Mouse (Mus musculus): Measurements from ENCODE around the gene Cacna2d4.

Gene Cacna2d4

GRCm38 (mm10) chr6:119307867-119308413 lies 71.6 kb downstream of the Cacna2d4 start:
- DNase-seq (ENCODE audit: extremely low read depth, low read depth, low spot score), result no peak

- DNase-seq (ENCODE audit: extremely low read depth, low read depth, low spot score), result no peak
These were observed 73.8 kb downstream of the Cacna2d4 start for GRCm38 (mm10) chr6:119310176-119310575.

GRCm38 (mm10) chr6:119312381-119312780 lies 76.1 kb downstream of the Cacna2d4 start:
- DNase-seq (ENCODE audit: extremely low read depth, low read depth, low spot score), result no peak

- no peak for DNase-seq (ENCODE audit: extremely low read depth, low read depth, low spot score)
These were observed 76.8 kb downstream of the Cacna2d4 start for GRCm38 (mm10) chr6:119313096-119313495.

GRCm38 (mm10) chr6:119313588-119314375 lies 77.5 kb downstream of the Cacna2d4 start:
- no peak for DNase-seq (ENCODE audit: extremely low read depth, low read depth, low spot score)

- DNase-seq (ENCODE audit: extremely low read depth, low read depth, low spot score), result no peak
These were observed 78.6 kb downstream of the Cacna2d4 start for GRCm38 (mm10) chr6:119314751-119315476.

- DNase-seq (ENCODE audit: extremely low read depth, low read depth, low spot score), result no peak
These were observed 82.4 kb downstream of the Cacna2d4 start for GRCm38 (mm10) chr6:119318732-119319131.

- DNase-seq (ENCODE audit: extremely low read depth, low read depth, low spot score), result no peak
These were observed 83.0 kb downstream of the Cacna2d4 start for GRCm38 (mm10) chr6:119319358-119319757.

GRCm38 (mm10) chr6:119320481-119320880 lies 84.2 kb downstream of the Cacna2d4 start:
- DNase-seq (ENCODE audit: extremely low read depth, low read depth, low spot score), result no peak

GRCm38 (mm10) chr6:119321752-119322151 lies 85.4 kb downstream of the Cacna2d4 start:
- DNase-seq (ENCODE audit: extremely low read depth, low read depth, low spot score), result no peak

GRCm38 (mm10) chr6:119324776-119325175 lies 88.5 kb downstream of the Cacna2d4 start:
- DNase-seq (ENCODE audit: extremely low read depth, low read depth, low spot score), result no peak

GRCm38 (mm10) chr6:119325978-119326377 lies 89.7 kb downstream of the Cacna2d4 start:
- no peak for DNase-seq (ENCODE audit: extremely low read depth, low read depth, low spot score)

- DNase-seq (ENCODE audit: extremely low read depth, low read depth, low spot score), result no peak
These were observed 90.2 kb downstream of the Cacna2d4 start for GRCm38 (mm10) chr6:119326541-119326940.

- DNase-seq (ENCODE audit: extremely low read depth, low read depth, low spot score), result no peak
These were observed 92.3 kb downstream of the Cacna2d4 start for GRCm38 (mm10) chr6:119328521-119329115.

GRCm38 (mm10) chr6:119329215-119329714 lies 92.9 kb downstream of the Cacna2d4 start:
- no peak for DNase-seq (ENCODE audit: extremely low read depth, low read depth, low spot score)

GRCm38 (mm10) chr6:119329936-119330335 lies 93.6 kb downstream of the Cacna2d4 start:
- DNase-seq (ENCODE audit: extremely low read depth, low read depth, low spot score), result no peak

- DNase-seq (ENCODE audit: extremely low read depth, low read depth, low spot score), result no peak
These were observed 94.2 kb downstream of the Cacna2d4 start, which contains the start of gene Lrtm2 for GRCm38 (mm10) chr6:119330506-119330905. TSS of gene Lrtm2 (minus strand) at chr6:119330766.

GRCm38 (mm10) chr6:119332111-119332510 lies 95.8 kb downstream of the Cacna2d4 start:
- no peak for DNase-seq (ENCODE audit: extremely low read depth, low read depth, low spot score)

GRCm38 (mm10) chr6:119333202-119333601 lies 96.9 kb downstream of the Cacna2d4 start:
- no peak for DNase-seq (ENCODE audit: extremely low read depth, low read depth, low spot score)

- no peak for DNase-seq (ENCODE audit: extremely low read depth, low read depth, low spot score)
These were observed 97.5 kb downstream of the Cacna2d4 start for GRCm38 (mm10) chr6:119333831-119334230.

- DNase-seq (ENCODE audit: extremely low read depth, low read depth, low spot score), result no peak
These were observed 99.8 kb downstream of the Cacna2d4 start for GRCm38 (mm10) chr6:119336124-119336523.

Data from fat pad, adult 2 months (tissue).